Mouse (Mus musculus) forebrain, embryonic 12.5 days (tissue): ENCODE data around the gene Chd9. TPM values are rescaled to one million over a fixed set of nuclear protein-coding genes. Genes with fewer than 3 reads are reported as not detected.
A peak's percentile ranks its signal among the peaks of the same experiment; 100 is the strongest.

Experiments used
- ATAC-seq: fragments of 200-750 bp; cut with Nextera tagmentation; 2 replicates; pipeline ENCODE4 v1.8.0; 2017; ENCODE audit warnings: moderate TSS enrichment; ENCODE audit not compliant: low FRiP score
- H3K27ac ChIP-seq: fragments of 300-500 bp; sonication (generic); 2 replicates; pipeline ENCODE4 v1.5.1; 2016; ENCODE audit warnings: mild to moderate bottlenecking
- H3K27me3 ChIP-seq: fragments of 300-500 bp; sonication (generic); 2 replicates; pipeline ENCODE4 v1.6.1; 2016; ENCODE audit warnings: mild to moderate bottlenecking
- H3K36me3 ChIP-seq: fragments of 300-500 bp; sonication (generic); replicated peaks from 2 replicates; pipeline ENCODE4 v1.6.1; 2016; ENCODE audit warnings: mild to moderate bottlenecking
- H3K4me1 ChIP-seq: fragments of 300-500 bp; sonication (generic); 2 replicates; pipeline ENCODE4 v1.6.1; 2016
- H3K4me2 ChIP-seq: fragments of 300-500 bp; sonication (generic); 2 replicates; pipeline ENCODE4 v1.6.1; 2016; ENCODE audit warnings: mild to moderate bottlenecking, moderate library complexity
- H3K4me3 ChIP-seq: fragments of 300-500 bp; sonication (generic); replicated peaks from 2 replicates; pipeline ENCODE4 v1.5.1; 2016; ENCODE audit warnings: mild to moderate bottlenecking
- H3K9ac ChIP-seq: fragments of 300-500 bp; sonication (generic); 2 replicates; pipeline ENCODE4 v1.6.1; 2016; ENCODE audit warnings: mild to moderate bottlenecking
- H3K9me3 ChIP-seq: fragments of 300-500 bp; sonication (generic); 2 replicates; pipeline ENCODE4 v1.6.1; 2016
- WGBS: fragments of 180-500 bp; shearing (Covaris S2); methylation state at CpG from one replicate; pipeline ENCODE4 v1.1.7; 2016; 5-methylcytosine and 5-hydroxymethylcytosine counted together
- polyA plus RNA-seq: library from polyadenylated mRNA; unstranded; fragments of >200 nt; fragmentation: Nextera tagmentation; extraction: Ambion mirVana; gene quantifications from 2 replicates; pipeline ENCODE4 v1.2.1, GENCODE M21; 2016

The Chd9 gene
- polyA plus RNA-seq, 1 experiment from 2014 or later: 73.3 TPM

- no peaks in the 10 kb centered on the region for H3K27me3 ChIP-seq
- 90% methylated on average over 2 of the region's 2 CpGs for WGBS
- no peaks in the 10 kb centered on the region for H3K36me3 ChIP-seq
- peaks cover 51% of the 10 kb centered on the region for H3K4me1 ChIP-seq
- H3K4me3 ChIP-seq: no peak overlapping the region
- ATAC-seq: no peak
- no peaks in the 10 kb centered on the region for H3K9me3 ChIP-seq
- H3K4me2 ChIP-seq: no peak overlapping the region
- H3K9ac ChIP-seq: no peak overlapping the region
- no peak overlapping the region for H3K27ac ChIP-seq
Observed at GRCm38 (mm10) chr8:90867061-90867460, 38.9 kb downstream of the Chd9 start.

DNA sequence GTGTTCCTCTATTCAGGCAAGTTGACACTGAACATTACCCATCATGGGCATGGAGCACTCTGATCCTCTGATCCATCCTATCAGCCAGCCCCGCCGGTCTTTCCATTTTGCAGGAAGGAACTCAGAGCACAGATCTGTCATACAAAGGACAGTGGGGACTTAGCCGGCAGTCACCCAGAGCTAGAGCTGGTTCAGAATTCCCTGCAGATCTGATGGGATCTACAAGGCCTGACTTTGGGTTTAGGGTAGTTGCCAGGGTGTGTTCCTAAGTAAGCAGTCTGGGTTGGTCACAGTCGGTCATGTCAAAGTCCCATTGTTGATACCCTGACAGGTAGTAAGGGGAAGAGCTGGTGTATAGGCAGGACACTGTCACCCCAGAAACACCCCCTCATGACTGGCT, 39.8 kb downstream of the Chd9 start:
- no peak overlapping the region for H3K4me3 ChIP-seq
- H3K36me3 ChIP-seq: no peaks in the 10 kb centered on the region
- no peaks in the 10 kb centered on the region for H3K27me3 ChIP-seq
- no peaks in the 10 kb centered on the region for H3K9me3 ChIP-seq
- H3K9ac ChIP-seq: no peak overlapping the region
- H3K4me1 ChIP-seq: peaks cover 45% of the 10 kb centered on the region
- ATAC-seq: no peak
- no peak overlapping the region for H3K27ac ChIP-seq
- WGBS: 90% methylated on average over 4 of the region's 4 CpGs
- no peak overlapping the region for H3K4me2 ChIP-seq

DNA sequence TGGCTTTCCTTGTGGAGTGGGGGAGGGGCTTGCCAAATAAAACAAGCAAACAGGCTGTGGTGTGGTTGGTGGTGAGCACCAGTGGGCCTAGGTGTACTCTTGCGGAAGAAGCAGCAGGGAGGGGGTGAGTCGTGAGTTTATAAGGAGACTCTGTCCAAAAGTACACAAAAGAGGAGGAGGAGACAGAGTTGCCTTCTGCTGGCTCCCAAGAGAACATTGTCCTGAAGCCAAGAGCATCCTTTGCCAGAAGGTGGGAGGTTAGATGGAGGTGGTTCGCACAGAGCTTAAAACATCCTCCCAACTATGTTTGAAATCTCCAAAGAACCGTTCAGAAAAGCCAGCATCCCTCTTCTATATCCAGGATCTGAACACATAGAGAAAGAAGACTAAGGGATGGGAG, 40.2 kb downstream of the Chd9 start:
- no peaks in the 10 kb centered on the region for H3K9me3 ChIP-seq
- no peaks in the 10 kb centered on the region for H3K27me3 ChIP-seq
- 72% methylated on average over 4 of the region's 4 CpGs for WGBS
- H3K9ac ChIP-seq: no peak overlapping the region
- H3K4me1 ChIP-seq: peaks cover 45% of the 10 kb centered on the region
- no peak overlapping the region for H3K27ac ChIP-seq
- no peak for ATAC-seq
- no peaks in the 10 kb centered on the region for H3K36me3 ChIP-seq
- H3K4me2 ChIP-seq: no peak overlapping the region
- no peak overlapping the region for H3K4me3 ChIP-seq

DNA sequence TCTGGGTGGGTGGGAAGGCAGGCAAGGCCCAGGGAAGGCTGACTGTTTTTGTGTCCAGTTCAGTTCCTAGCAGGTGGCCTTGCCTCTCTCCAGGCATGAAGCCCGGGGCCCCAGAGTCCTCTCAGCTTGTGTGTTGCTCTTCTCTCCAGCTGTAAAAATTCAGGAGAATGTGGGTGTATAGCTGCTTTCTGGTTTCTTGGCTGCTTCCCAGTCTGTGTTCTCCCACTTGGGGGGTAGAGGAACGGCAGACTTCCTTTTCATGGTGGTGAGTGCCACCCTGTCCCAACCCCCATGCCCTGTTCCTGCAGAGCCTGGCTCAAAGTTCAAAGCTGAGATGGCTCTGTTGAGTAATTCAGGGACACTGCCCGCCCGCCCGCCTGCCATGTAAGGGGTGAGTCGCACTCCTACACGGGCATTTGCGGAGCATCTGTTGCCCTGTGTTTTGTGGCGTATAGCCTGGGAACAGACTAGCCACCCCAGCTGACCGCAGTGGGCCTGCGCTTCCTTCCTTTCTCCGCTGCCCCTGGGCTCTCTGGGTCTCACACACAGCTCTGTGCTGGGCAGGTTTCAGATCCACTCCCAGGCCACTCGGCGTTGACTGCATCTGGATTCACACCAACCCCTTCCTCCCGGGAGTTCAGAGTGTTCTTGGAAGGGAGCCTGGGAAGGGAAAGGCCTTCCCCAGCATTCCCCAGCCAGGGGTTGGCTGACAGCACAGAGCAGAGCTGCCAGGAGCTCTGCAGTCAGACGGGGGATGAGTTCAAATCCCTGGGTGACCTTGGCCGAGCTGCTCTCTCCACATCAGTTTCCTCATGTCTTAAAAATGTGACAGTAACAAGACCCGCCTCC, 41.1 kb downstream of the Chd9 start:
- peak overlapping the region; percentile 47 for H3K4me2 ChIP-seq
- no peaks in the 10 kb centered on the region for H3K27me3 ChIP-seq
- H3K9me3 ChIP-seq: no peaks in the 10 kb centered on the region
- WGBS: 51% methylated on average over 18 of the region's 18 CpGs
- H3K27ac ChIP-seq: peak overlapping the region; percentile 79
- H3K36me3 ChIP-seq: no peaks in the 10 kb centered on the region
- ATAC-seq: peak; percentile 21; the same call in 1 of the 2 replicates
- no peak overlapping the region for H3K4me3 ChIP-seq
- no peak overlapping the region; the same call in 1 of the 2 replicates for H3K9ac ChIP-seq
- H3K4me1 ChIP-seq: peaks cover 45% of the 10 kb centered on the region

- WGBS: 6% methylated on average over 22 of the region's 22 CpGs
- no peak overlapping the region for H3K9ac ChIP-seq
- no peaks in the 10 kb centered on the region for H3K9me3 ChIP-seq
- H3K36me3 ChIP-seq: no peaks in the 10 kb centered on the region
- peak; percentile 88 for ATAC-seq
- H3K4me3 ChIP-seq: no peak overlapping the region
- H3K27me3 ChIP-seq: no peaks in the 10 kb centered on the region
- H3K4me2 ChIP-seq: peak overlapping the region; percentile 47
- peaks cover 45% of the 10 kb centered on the region for H3K4me1 ChIP-seq
- peak overlapping the region; percentile 79 for H3K27ac ChIP-seq
Observed at GRCm38 (mm10) chr8:90869920-90870777, 42.0 kb downstream of the Chd9 start.

DNA sequence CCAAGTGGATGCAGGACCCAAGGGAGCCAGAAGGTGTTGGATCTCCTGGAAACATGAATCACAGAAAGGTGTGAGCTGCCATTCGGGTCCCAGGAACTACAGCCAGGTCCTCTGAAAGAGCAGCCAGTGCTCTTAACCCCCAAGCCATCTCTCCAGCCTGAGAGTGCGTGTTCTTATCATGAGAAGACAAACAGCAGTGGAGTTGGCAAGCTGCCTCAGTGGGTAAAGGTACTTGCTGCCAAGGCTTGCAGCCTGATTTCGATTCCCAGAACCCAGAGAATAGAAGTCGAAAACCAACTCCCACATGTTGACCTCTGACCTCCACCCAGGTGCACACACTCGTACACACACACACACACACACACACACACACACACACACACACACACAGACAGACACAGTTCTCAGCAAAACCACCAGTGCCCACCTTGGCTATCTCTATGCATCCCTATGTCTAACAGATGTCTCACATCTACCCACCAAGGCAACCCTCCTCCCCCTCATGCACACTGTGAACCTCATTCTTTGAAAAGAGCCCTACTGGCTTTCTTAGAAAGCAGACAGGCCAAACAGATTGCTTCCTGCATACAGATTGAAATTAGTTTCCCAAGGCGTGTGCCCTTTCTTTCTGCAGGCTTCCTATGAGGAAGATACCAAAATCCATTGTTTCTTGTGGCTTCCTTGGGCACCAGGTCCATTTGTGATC, 43.4 kb downstream of the Chd9 start:
- WGBS: 67% methylated on average over 6 of the region's 6 CpGs
- H3K27me3 ChIP-seq: no peaks in the 10 kb centered on the region
- peaks cover 56% of the 10 kb centered on the region for H3K4me1 ChIP-seq
- no peak for ATAC-seq
- no peak overlapping the region for H3K4me3 ChIP-seq
- H3K9ac ChIP-seq: no peak overlapping the region
- H3K36me3 ChIP-seq: no peaks in the 10 kb centered on the region
- H3K27ac ChIP-seq: peak overlapping the region; percentile 26; the same call in 1 of the 2 replicates
- H3K4me2 ChIP-seq: no peak overlapping the region
- H3K9me3 ChIP-seq: no peaks in the 10 kb centered on the region

GRCm38 (mm10) chr8:90873051-90873450, 44.9 kb downstream of the Chd9 start:
- ATAC-seq: no peak
- H3K4me3 ChIP-seq: no peak overlapping the region
- H3K9me3 ChIP-seq: no peaks in the 10 kb centered on the region
- H3K9ac ChIP-seq: no peak overlapping the region
- H3K36me3 ChIP-seq: no peaks in the 10 kb centered on the region
- WGBS: 87% methylated on average over 4 of the region's 4 CpGs
- H3K4me1 ChIP-seq: peaks cover 66% of the 10 kb centered on the region
- H3K27ac ChIP-seq: no peak overlapping the region
- no peaks in the 10 kb centered on the region for H3K27me3 ChIP-seq
- H3K4me2 ChIP-seq: no peak overlapping the region

GRCm38 (mm10) chr8:90876213-90876721, 48.1 kb downstream of the Chd9 start:
- Histone ChIP-seq H3K9me3 (no peaks in the 10 kb centered on the region), H3K4me1 (peaks cover 34% of the 10 kb centered on the region), H3K4me2 (peak overlapping the region; percentile 76), H3K27me3 (no peaks in the 10 kb centered on the region), H3K9ac (peak overlapping the region; percentile 33; the same call in 1 of the 2 replicates), H3K4me3 (peak overlapping the region; percentile 36), H3K27ac (peak overlapping the region; percentile 94), H3K36me3 (no peaks in the 10 kb centered on the region)
- 2% methylated on average over 12 of the region's 12 CpGs for WGBS
- peak; percentile 59 for ATAC-seq

GRCm38 (mm10) chr8:90876722-90877429, 48.7 kb downstream of the Chd9 start:
- Histone ChIP-seq H3K27ac (peak overlapping the region; percentile 94), H3K4me3 (peak overlapping the region; percentile 36), H3K9ac (peak overlapping the region; percentile 41), H3K27me3 (no peaks in the 10 kb centered on the region), H3K36me3 (no peaks in the 10 kb centered on the region), H3K9me3 (no peaks in the 10 kb centered on the region), H3K4me1 (peaks cover 28% of the 10 kb centered on the region), H3K4me2 (peak overlapping the region; percentile 76)
- 3% methylated on average over 24 of the region's 24 CpGs for WGBS
- ATAC-seq: peak; percentile 67

DNA sequence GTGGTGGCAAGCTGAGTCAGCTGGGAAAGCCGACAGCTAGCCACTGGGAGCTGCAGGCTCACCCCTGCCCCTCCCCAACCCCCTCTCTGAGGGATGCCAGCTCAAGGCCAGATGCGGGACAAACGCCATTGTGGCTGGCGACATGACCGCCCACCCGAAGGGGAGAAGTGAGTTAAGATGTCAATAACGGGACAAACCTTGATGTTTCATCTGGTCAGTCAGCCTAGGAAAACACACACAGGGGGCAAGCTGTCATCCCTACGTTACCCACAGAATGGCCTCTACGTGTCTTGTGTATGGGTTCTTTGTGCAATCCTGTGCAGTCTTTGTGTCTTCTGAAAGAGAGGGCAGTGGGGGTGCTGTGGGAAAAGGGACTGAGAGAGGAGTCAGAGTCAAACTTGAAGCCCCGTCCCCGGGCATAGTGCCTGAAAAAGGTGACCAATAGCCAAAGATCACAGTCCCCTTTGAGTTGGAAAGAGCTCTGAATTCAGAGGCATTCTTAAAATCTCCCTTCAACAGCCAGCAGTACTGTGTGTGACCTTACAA, 49.4 kb downstream of the Chd9 start:
- H3K4me2 ChIP-seq: peak overlapping the region; percentile 76
- ATAC-seq: no peak; the same call in 1 of the 2 replicates
- 2% methylated on average over 11 of the region's 11 CpGs for WGBS

DNA sequence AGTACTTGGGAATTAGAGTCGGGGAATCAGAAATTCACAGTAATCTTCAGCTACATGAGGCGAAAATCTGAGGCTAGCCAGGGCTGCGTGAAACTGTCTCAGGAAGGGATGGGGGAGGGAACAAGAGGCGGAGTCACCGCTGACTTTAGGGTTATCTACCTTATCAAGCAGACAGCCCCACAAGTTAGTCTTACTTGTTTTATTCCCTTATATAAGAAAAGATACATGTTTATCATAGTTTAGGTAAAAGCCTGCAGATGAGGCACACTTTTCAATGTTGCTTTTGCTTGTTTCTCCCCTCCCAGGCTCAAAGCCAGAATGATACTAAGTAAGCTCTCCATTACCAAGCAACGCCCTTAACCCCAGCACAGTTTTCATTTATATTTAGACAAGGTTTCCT, 50.4 kb downstream of the Chd9 start:
- 76% methylated on average over 6 of the region's 6 CpGs for WGBS
- Histone ChIP-seq H3K4me3 (no peak overlapping the region), H3K9ac (no peak overlapping the region), H3K4me2 (no peak overlapping the region), H3K36me3 (no peaks in the 10 kb centered on the region), H3K4me1 (peaks cover 25% of the 10 kb centered on the region), H3K27ac (no peak overlapping the region), H3K9me3 (no peaks in the 10 kb centered on the region), H3K27me3 (no peaks in the 10 kb centered on the region; the same call in 1 of the 2 replicates)
- no peak for ATAC-seq

More for the DNA sequence above, 49.4 kb downstream of the Chd9 start:
- H3K9ac ChIP-seq: peak overlapping the region; percentile 41
- H3K36me3 ChIP-seq: no peaks in the 10 kb centered on the region
- H3K9me3 ChIP-seq: no peaks in the 10 kb centered on the region
- peak overlapping the region; percentile 36 for H3K4me3 ChIP-seq
- H3K27ac ChIP-seq: peak overlapping the region; percentile 94
- peaks cover 25% of the 10 kb centered on the region for H3K4me1 ChIP-seq
- H3K27me3 ChIP-seq: no peaks in the 10 kb centered on the region
